In the genomic region with DNA sequence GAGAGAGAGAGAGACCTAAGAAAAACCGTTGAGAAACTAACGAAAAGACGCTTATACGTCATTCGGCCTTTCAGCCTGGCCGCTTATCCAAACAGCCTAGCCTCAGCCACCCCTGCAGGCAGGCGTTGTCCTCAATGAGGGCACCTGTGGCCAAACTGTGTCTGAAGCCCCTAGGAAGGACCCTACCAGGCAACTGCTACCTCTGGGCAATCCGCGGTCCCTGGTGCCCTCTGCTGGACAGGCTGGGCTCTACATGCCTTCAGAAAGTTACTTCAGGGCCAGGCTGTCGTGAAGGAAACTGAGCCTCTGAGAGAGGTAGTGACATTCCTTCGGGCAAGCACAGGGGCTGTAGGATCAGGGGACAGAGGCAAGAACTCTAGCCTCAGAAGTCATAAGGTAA, we compare ENCODE assay signal across 8 mouse cellular contexts.
DNase-seq lines count a peak whose midpoint lies in the region; ATAC-seq lines count a peak whose summit lies in the region.

No protein-coding gene starts in this region.

- peaks cover 5% of the 10 kb centered on the region; the same call in 1 of the 2 replicates for H3K4me1 ChIP-seq in embryonic facial prominence, embryonic 11.5 days (ENCODE audit: control insufficient read depth, insufficient read depth, low read length)
- peaks cover 4 to 8% of the 10 kb centered on the region in 2 experiments for H3K4me1 ChIP-seq in heart, embryonic 14.5 days (ENCODE audit: control insufficient read depth in 2 of 2, insufficient read depth in 2 of 2, low read length in 2 of 2)

- H3K4me2 ChIP-seq in embryonic facial prominence, embryonic 11.5 days (ENCODE audit: low read depth, low read length) = no peak overlapping the region
- H3K4me2 ChIP-seq in heart, embryonic 14.5 days (ENCODE audit: low read length) = peak overlapping the region; percentile 51

- no peak overlapping the region for H3K9ac ChIP-seq in embryonic facial prominence, embryonic 11.5 days (replicated peaks; ENCODE audit: low read length)
- H3K9ac ChIP-seq in heart, embryonic 14.5 days (ENCODE audit: low read length) = no peak overlapping the region; the same call in 1 of the 2 replicates

- 4% methylated on average over 11 of the region's 11 CpGs for WGBS in embryonic facial prominence, embryonic 11.5 days
- 8% methylated on average over 11 of the region's 11 CpGs for WGBS in heart, embryonic 14.5 days

- ATAC-seq in embryonic facial prominence, embryonic 11.5 days (replicated peaks; ENCODE audit: insufficient number of reproducible peaks, low FRiP score, low TSS enrichment, low read depth) = no peak
- no peak for ATAC-seq in heart, embryonic 14.5 days (ENCODE audit: insufficient number of reproducible peaks, insufficient read depth, low FRiP score, low read depth)

- DNase-seq in CD4-positive, CD25-positive, alpha-beta regulatory T cell, adult 2 months (ENCODE audit: low read depth, low spot score) = peak; percentile 84
- peak; percentile 53 for DNase-seq in WW6 (ENCODE audit: low read depth, low spot score)
- DNase-seq in embryonic facial prominence, embryonic 11.5 days (ENCODE audit: low spot score) = peak; percentile 87
- DNase-seq in kidney, postnatal 25 days = peak; percentile 60 to 80
- DNase-seq in lung, postnatal 14 days = peak; percentile 75
- DNase-seq in ovary, postnatal 36 days (ENCODE audit: low spot score) = peak; percentile 69
- DNase-seq in thymus, postnatal 36 days = peak; percentile 68 to 72

- H3K27me3 ChIP-seq in embryonic facial prominence, embryonic 11.5 days (ENCODE audit: control insufficient read depth, insufficient read depth, low read length) = no peaks in the 10 kb centered on the region
- H3K27me3 ChIP-seq in heart, embryonic 14.5 days (ENCODE audit: control insufficient read depth, insufficient read depth, low read length) = no peaks in the 10 kb centered on the region

- H3K4me3 ChIP-seq in embryonic facial prominence, embryonic 11.5 days (ENCODE audit: low read depth, low read length) = no peak overlapping the region
- H3K4me3 ChIP-seq in heart, embryonic 14.5 days (ENCODE audit: control insufficient read depth in 1 of 2, insufficient read depth in 1 of 2, low read depth in 1 of 2, low read length in 2 of 2) = no peak overlapping the region

- H3K9me3 ChIP-seq in embryonic facial prominence, embryonic 11.5 days (replicated peaks; ENCODE audit: control insufficient read depth, low read length) = no peaks in the 10 kb centered on the region
- no peaks in the 10 kb centered on the region for H3K9me3 ChIP-seq in heart, embryonic 14.5 days (ENCODE audit: control insufficient read depth, low read length)

- H3K27ac ChIP-seq in embryonic facial prominence, embryonic 11.5 days (replicated peaks; ENCODE audit: low read depth, low read length) = no peak overlapping the region
- H3K27ac ChIP-seq in heart, embryonic 14.5 days (replicated peaks in 1 of 2; ENCODE audit: control insufficient read depth in 1 of 2, insufficient read depth in 1 of 2, low read depth in 2 of 2, low read length in 2 of 2) = no peak overlapping the region

- H3K36me3 ChIP-seq in embryonic facial prominence, embryonic 11.5 days (replicated peaks; ENCODE audit: control insufficient read depth, insufficient read depth, low read depth, low read length) = no peaks in the 10 kb centered on the region
- peaks cover 14% of the 10 kb centered on the region; the same call in 1 of the 2 replicates for H3K36me3 ChIP-seq in heart, embryonic 14.5 days (ENCODE audit: control insufficient read depth, insufficient read depth, low read length)
